Mouse (Mus musculus): Measurements from ENCODE around the gene Gm12216.

DNA sequence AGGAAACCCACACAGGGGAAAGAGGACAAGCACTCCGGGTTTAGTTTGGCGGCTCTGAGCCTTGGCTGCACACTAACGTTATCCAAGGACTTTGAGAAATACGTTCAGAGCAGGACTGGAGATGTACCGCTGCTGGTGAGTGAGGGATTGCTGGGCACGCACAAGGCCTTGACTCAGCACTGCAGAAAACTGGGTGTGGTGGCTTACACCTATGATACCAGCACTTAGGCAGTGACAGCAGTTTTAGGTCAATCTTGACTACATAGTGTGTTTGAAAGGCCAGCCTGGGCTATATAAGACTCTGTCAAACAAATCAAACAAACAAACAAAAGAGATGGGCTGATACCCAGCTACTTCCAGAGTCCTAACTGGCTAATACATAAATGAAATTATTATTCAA is 55.6 kb downstream of the Gm12216 start:
- TF ChIP-seq POLR2A (IDR thresholded peaks at IDR 0.05; ENCODE audit: extremely low read depth, insufficient read depth, low read length) (no peak), CTCF (IDR thresholded peaks at IDR 0.05; ENCODE audit: extremely low read depth, insufficient read depth, low read length) (no peak)
